Mouse (Mus musculus) intestine, embryonic 14.5 days (tissue): Measurements from ENCODE around the gene Ddx10. TPM values are rescaled to one million over a fixed set of nuclear protein-coding genes. Genes with fewer than 3 reads are reported as not detected.

Experiments used
- ATAC-seq: fragments of 200-750 bp; cut with Nextera tagmentation; replicated peaks from 2 replicates; pipeline ENCODE4 v1.8.0; 2017; ENCODE audit warnings: low read depth, moderate number of reproducible peaks, moderate TSS enrichment, moderate library complexity; ENCODE audit not compliant: low FRiP score, low TSS enrichment
- DNase-seq: peaks from one replicate; pipeline ENCODE4 v3.0.0-alpha.2; 2018; ENCODE audit warnings: low spot score
- H3K27ac ChIP-seq: fragments of 300-500 bp; sonication (generic); 2 replicates; pipeline ENCODE4 v1.5.1; 2014; ENCODE audit warnings: low read depth, mild to moderate bottlenecking, control low read depth
- H3K27me3 ChIP-seq: fragments of 300-500 bp; sonication (generic); replicated peaks from 2 replicates; pipeline ENCODE4 v1.6.1; 2014; ENCODE audit warnings: low read length, control low read depth; ENCODE audit not compliant: control insufficient read depth, insufficient read depth
- H3K36me3 ChIP-seq: fragments of 300-500 bp; sonication (generic); 2 replicates; pipeline ENCODE4 v1.6.1; 2014; ENCODE audit warnings: low read length, control low read depth; ENCODE audit not compliant: control insufficient read depth, insufficient read depth
- H3K4me1 ChIP-seq: fragments of 300-500 bp; sonication (generic); replicated peaks from 2 replicates; pipeline ENCODE4 v1.6.1; 2014; ENCODE audit warnings: low read length, control low read depth, mixed read lengths; ENCODE audit not compliant: control insufficient read depth, insufficient read depth
- H3K4me2 ChIP-seq: fragments of 300-500 bp; sonication (generic); 2 replicates; pipeline ENCODE4 v1.6.1; 2014; ENCODE audit warnings: low read length
- H3K4me3 ChIP-seq: fragments of 300-500 bp; sonication (generic); 2 replicates; pipeline ENCODE4 v1.5.1; 2014; ENCODE audit warnings: low read depth, low read length, control low read depth, mixed read lengths
- H3K9ac ChIP-seq: fragments of 300-500 bp; sonication (generic); 2 replicates; pipeline ENCODE4 v1.6.1; 2014; ENCODE audit warnings: mild to moderate bottlenecking, low read length
- H3K9me3 ChIP-seq: fragments of 300-500 bp; sonication (generic); 2 replicates; pipeline ENCODE4 v1.6.1; 2016; ENCODE audit warnings: low read length, control low read depth; ENCODE audit not compliant: control insufficient read depth
- WGBS: fragments of 180-500 bp; shearing (Covaris S2); extraction: QIAGEN DNeasy Blood & Tissue Kit; methylation state at CpG from one replicate; pipeline ENCODE4 v1.1.7; 2014; 5-methylcytosine and 5-hydroxymethylcytosine counted together
- polyA plus RNA-seq: library from polyadenylated mRNA; unstranded; fragments of >200 nt; fragmentation: Nextera tagmentation; extraction: Ambion mirVana; gene quantifications from 2 replicates; pipeline ENCODE4 v1.2.1, GENCODE M21; 2014

Gene Ddx10
- polyA plus RNA-seq, 1 experiment from 2014 or later = 31.2 TPM

DNA sequence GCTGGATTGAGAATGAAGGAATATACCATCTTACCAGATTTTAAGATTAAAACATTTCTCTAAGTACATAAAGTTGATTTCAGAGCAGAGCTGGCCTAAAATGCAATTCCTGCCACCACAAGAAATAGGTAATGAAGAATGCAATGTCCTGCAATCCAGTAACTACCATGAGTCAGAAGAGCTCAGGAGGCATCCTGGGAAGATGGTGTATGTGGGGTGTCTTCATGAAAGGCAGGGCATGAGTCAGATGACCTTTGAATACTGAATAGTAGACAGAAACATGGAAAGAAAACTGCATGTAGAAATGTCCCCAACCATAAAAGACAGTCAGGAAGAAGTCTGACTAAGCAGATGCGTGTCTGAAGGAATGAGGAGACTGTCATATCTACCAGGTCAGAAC lies 115.0 kb downstream of the Ddx10 start:
- ATAC-seq = no peak
- no peaks in the 10 kb centered on the region for H3K27me3 ChIP-seq
- 91% methylated on average over 1 of the region's 1 CpGs for WGBS

DNA sequence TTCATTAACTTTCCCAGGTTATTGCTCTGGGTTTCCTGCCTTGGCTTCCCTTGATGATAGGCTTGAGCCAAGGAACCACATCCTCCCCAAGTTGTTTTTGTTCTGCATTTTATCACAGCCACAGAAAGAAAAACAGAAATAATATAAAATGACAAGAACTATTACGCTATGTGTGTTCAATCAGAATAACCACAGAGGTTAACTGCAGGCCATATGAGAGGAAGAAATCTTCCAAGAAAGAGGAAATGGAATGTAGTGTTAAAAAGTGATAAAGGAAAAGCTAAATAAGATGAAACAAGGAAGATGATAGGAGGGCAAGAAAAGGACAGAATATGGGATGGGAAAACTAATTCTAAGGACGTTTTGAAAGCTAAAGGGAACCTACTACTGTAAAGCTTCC lies 117.4 kb downstream of the Ddx10 start:
- no peaks in the 10 kb centered on the region for H3K9me3 ChIP-seq
- no peak overlapping the region for H3K4me3 ChIP-seq
- WGBS = 84% methylated on average over 2 of the region's 2 CpGs
- H3K4me2 ChIP-seq = no peak overlapping the region
- DNase-seq (no peak), ATAC-seq (no peak)
- H3K4me1 ChIP-seq = no peaks in the 10 kb centered on the region
- H3K36me3 ChIP-seq = no peaks in the 10 kb centered on the region
- no peaks in the 10 kb centered on the region for H3K27me3 ChIP-seq
- H3K9ac ChIP-seq = no peak overlapping the region
- H3K27ac ChIP-seq = no peak overlapping the region

More for the DNA sequence above, 115.0 kb downstream of the Ddx10 start:
- H3K36me3 ChIP-seq = no peaks in the 10 kb centered on the region
- no peak overlapping the region for H3K27ac ChIP-seq
- H3K4me1 ChIP-seq = no peaks in the 10 kb centered on the region
- DNase-seq = no peak
- H3K4me2 ChIP-seq = no peak overlapping the region
- no peak overlapping the region for H3K4me3 ChIP-seq
- no peak overlapping the region for H3K9ac ChIP-seq
- no peaks in the 10 kb centered on the region for H3K9me3 ChIP-seq

DNA sequence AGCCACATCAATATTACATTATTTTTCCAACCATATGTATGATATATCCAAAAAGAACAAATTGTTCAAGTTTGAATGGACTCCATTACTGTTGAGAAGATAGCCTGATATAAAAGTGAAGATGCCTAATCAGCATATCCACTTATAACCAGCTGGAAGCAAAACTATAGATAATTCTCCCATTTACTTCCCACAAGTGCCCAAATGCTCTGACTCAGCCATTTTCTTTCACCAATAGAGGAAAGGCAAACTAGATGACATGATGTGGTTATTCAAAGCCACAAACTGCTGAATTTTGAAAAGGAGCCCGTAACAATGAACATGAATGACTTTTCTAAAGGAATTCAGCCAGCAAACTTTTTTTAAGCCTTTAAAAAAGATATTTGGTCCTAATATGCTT lies 146.8 kb downstream of the Ddx10 start:
- Histone ChIP-seq H3K4me2 (no peak overlapping the region), H3K36me3 (no peaks in the 10 kb centered on the region), H3K9ac (no peak overlapping the region), H3K4me1 (no peaks in the 10 kb centered on the region), H3K27me3 (no peaks in the 10 kb centered on the region), H3K9me3 (no peaks in the 10 kb centered on the region), H3K27ac (no peak overlapping the region), H3K4me3 (no peak overlapping the region)
- ATAC-seq = no peak
- WGBS = 92% methylated on average over 1 of the region's 1 CpGs
- DNase-seq = no peak

DNA sequence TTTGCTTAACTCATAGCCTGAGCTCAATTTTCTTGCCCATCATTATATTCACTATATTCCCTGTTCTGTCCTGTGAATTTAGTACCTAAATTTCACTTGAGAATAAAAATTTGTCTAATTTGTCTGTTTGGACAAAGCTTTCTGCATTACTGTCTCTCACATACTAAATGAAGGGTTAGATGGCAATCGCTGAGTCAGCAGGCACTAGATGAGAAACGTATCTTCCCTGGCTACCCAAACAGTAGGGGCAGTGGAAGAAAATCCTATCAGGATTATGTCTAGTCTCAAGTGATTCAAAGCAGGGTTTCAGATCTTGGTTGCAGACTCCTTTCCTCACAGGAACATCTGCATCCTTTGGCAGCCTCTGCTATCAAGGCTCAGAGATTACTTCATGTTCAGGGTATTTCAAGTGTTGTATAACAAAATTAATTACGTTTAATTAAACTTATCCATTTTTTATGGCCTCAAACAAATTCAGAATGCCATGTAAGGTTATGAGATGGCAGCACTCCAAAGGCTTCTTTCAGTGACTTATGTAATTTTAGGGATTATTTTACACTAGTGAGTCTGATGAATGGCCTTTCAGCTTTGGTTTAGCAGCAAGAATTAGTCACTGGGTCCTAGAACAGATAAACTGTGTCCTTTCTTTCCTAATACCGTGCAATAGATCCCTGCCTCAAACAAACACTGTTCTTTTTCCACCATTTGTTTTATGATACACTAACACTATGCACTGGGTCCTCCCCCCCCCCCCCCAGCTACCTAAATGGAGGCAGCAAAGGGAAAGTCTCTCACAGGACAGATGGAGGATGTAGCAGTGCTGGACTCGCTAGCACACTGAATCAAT lies 152.3 kb downstream of the Ddx10 start:
- H3K4me2 ChIP-seq = no peak overlapping the region
- 0 out of 2 replicates have a peak, but pooled peaks have one; percentile 47 for ATAC-seq
- no peak overlapping the region for H3K4me3 ChIP-seq
- H3K4me1 ChIP-seq = no peaks in the 10 kb centered on the region
- H3K9me3 ChIP-seq = no peaks in the 10 kb centered on the region
- no peaks in the 10 kb centered on the region for H3K36me3 ChIP-seq
- no peak overlapping the region for H3K9ac ChIP-seq
- 55% methylated on average over 5 of the region's 5 CpGs for WGBS
- DNase-seq = no peak
- no peaks in the 10 kb centered on the region for H3K27me3 ChIP-seq
- H3K27ac ChIP-seq = no peak overlapping the region

DNA sequence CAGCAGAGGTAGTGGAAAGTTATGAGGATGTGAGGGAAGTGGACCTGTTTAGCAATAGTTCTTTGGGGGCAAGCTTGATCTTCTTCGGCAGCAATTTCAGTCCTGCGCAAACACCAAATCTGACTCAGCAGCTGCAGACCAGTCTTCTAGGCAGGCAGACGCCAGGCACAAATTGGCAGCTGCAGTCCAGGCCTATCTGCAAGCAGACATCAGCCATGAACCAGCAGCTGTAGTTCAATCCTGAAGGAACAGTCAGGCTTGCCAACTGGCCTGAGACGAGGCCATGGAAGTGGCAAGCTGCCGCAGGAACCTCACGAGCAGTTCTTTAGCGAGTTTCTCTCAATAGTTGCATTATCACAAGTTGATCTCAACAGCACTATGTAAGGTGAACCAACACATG lies 153.3 kb downstream of the Ddx10 start:
- Histone ChIP-seq H3K9ac (no peak overlapping the region), H3K4me2 (no peak overlapping the region), H3K4me1 (no peaks in the 10 kb centered on the region), H3K9me3 (no peaks in the 10 kb centered on the region), H3K36me3 (no peaks in the 10 kb centered on the region), H3K4me3 (no peak overlapping the region), H3K27me3 (no peaks in the 10 kb centered on the region), H3K27ac (no peak overlapping the region)
- DNase-seq = no peak
- 83% methylated on average over 7 of the region's 7 CpGs for WGBS
- no peak for ATAC-seq

DNA sequence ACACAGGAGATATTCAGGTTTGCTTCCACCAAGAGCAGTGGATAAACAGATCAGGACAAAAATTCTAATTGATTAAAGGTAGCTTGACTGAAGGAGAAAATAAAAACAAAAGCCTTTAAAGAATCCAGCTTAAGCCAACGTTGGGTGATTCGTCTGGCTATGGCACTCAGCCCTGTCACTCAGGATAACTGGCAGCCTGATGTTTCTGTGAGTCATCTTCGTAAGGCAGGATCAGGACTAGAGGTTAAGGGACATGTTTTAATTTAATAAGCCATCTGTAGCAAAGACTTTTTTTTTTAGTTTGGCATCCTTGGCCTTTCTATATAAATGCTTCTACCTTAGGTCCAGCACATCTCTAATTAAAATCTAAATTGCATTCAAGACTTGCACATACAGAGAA lies 170.2 kb downstream of the Ddx10 start:
- 81% methylated on average over 3 of the region's 3 CpGs for whole genome bisulfite sequencing
- Histone ChIP-seq H3K4me2 (no peak overlapping the region), H3K9ac (no peak overlapping the region), H3K4me3 (no peak overlapping the region), H3K4me1 (no peaks in the 10 kb centered on the region), H3K36me3 (no peaks in the 10 kb centered on the region), H3K27me3 (no peaks in the 10 kb centered on the region), H3K27ac (no peak overlapping the region), H3K9me3 (no peaks in the 10 kb centered on the region)
- ATAC-seq (no peak), DNase-seq (no peak)

DNA sequence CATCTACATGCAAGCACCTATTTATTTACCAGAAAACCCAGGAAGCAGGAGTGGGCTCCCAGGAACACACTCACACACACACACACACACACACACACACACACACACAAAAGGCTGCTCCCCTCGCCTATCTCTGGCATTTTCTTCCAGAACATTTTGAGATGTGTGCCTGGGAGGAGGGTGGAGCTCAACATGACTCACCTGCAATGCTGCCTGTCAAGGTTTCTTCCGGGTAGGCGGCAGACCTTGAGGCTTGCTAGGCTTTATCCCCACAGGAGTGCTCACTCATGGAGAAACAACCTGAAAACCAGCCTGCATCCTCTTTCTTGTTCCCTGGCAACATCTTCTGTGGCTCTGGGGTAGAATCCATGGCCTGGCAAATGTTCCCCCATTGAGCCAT lies 171.9 kb downstream of the Ddx10 start:
- Histone ChIP-seq H3K4me2 (no peak overlapping the region), H3K4me3 (no peak overlapping the region), H3K4me1 (no peaks in the 10 kb centered on the region), H3K9ac (no peak overlapping the region), H3K27ac (no peak overlapping the region), H3K36me3 (no peaks in the 10 kb centered on the region), H3K9me3 (no peaks in the 10 kb centered on the region), H3K27me3 (no peaks in the 10 kb centered on the region)
- DNase-seq (no peak), ATAC-seq (no peak)
- WGBS = 83% methylated on average over 3 of the region's 3 CpGs

DNA sequence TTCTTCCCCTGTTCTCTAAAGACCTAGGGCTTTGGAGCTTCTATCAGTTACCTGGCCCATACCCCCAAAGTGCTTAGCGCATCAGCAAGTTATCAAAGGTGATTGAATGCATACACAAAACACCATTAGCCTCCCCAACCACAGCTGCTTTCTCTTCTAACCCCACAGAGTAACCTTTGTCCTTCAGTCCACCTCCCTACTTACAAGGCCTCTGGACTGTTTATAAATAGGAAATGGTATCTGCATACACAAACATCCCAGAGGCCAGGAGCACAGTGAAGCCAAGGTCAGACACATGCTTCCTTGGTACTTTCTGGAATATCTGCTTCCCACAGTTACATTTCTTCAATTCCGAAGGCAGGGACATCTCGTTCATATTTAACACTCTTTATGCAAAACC lies 173.4 kb downstream of the Ddx10 start:
- no peak for DNase-seq
- no peaks in the 10 kb centered on the region for H3K9me3 ChIP-seq
- no peaks in the 10 kb centered on the region for H3K27me3 ChIP-seq
- no peaks in the 10 kb centered on the region for H3K36me3 ChIP-seq
- H3K4me3 ChIP-seq = no peak overlapping the region
- H3K9ac ChIP-seq = no peak overlapping the region
- H3K4me2 ChIP-seq = no peak overlapping the region
- H3K4me1 ChIP-seq = no peaks in the 10 kb centered on the region
- 64% methylated on average over 3 of the region's 3 CpGs for WGBS
- H3K27ac ChIP-seq = no peak overlapping the region
- no peak for ATAC-seq

DNA sequence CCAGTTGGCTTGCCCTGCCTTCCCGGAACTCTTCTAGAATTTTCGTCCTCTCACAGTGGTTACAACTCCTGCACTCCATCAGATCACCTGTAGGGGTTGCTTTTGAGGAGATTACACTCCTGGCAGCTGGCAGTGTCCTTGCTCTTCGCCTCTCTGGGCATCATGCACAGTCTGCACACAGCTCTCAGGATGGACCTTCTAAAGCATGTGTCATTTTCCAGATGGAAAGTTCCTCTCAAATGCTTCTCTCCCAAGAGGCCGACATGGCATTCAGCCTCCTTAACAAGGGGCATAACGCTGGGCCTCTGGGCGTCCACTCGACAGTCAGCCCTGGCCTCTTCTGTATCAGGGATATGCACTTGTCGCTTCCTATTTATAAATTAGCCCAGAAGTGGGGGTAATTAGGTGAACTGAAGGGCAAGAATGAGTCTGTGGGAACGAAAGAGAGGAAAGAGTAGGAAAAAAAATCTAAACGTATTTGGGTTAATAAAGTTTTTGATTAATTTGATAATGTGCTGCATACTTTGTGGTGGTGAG lies 174.2 kb downstream of the Ddx10 start:
- no peak overlapping the region for H3K9ac ChIP-seq
- no peaks in the 10 kb centered on the region for H3K27me3 ChIP-seq
- no peaks in the 10 kb centered on the region for H3K4me1 ChIP-seq
- WGBS = 81% methylated on average over 10 of the region's 10 CpGs
- no peak overlapping the region for H3K27ac ChIP-seq
- no peak overlapping the region for H3K4me3 ChIP-seq
- no peaks in the 10 kb centered on the region for H3K36me3 ChIP-seq
- no peak for ATAC-seq
- H3K9me3 ChIP-seq = no peaks in the 10 kb centered on the region
- H3K4me2 ChIP-seq = no peak overlapping the region
- DNase-seq = no peak
